Comparison of ENCODE assay signal across 13 mouse cellular contexts in the genomic region with DNA sequence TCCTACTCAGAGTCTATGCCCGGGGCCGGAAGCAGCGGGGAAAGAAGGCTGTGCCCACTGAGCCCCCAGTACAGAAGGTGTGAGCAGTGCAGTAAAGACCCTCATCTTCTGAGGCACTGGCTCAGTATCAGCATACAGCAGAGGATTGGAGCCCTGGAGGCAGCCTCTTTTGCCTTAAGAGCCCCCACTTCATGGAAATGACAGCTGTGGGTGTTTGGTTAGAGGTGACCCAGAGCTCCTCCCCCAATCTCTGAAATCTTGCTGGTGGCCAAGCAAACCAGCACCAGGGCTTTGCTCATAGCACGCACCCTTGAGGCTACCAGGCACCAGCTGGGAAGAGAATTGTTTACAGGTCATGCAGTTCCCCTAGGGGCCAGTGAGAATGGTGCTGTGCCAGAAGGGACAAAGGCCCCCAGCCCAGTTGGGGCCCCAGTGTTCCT. TPM values are rescaled to one million over a fixed set of nuclear protein-coding genes. Genes with fewer than 3 reads are reported as not detected.
DNase-seq lines count a peak whose midpoint lies in the region; ATAC-seq lines count a peak whose summit lies in the region.
"Had no signal": no experiment of that assay in that cellular context is flagged by ENCODE, and none has a peak within 500 bp of the region (broad histone marks: within the 10 kb centered on the region; RNA-seq: fewer than 3 reads in every experiment).

No protein-coding gene starts in this region.

- peak; percentile 36 for DNase-seq in hindbrain, embryonic 10.5 days (ENCODE audit: low spot score)
- DNase-seq in hindbrain, embryonic 11.5 days (ENCODE audit: low spot score), result no peak
- peak; percentile 75 for DNase-seq in ES-CJ7 (ENCODE audit: low read depth, low spot score)
- peak; percentile 62 for DNase-seq in embryo, embryonic 10 days (ENCODE audit: low spot score)
- no peak for DNase-seq in retina, embryonic 14.5 days (ENCODE audit: low spot score)
- no peak for DNase-seq in kidney, postnatal 14 days
- no peak for DNase-seq in adrenal gland, adult 8-10 months
- DNase-seq: gastrocnemius, postnatal 10 days; right cerebral cortex, postnatal 14 days; thymus, postnatal 25 days had no signal

- H3K4me1 ChIP-seq in hindbrain, embryonic 10.5 days (replicated peaks), result peaks cover 65% of the 10 kb centered on the region
- H3K4me1 ChIP-seq in hindbrain, embryonic 11.5 days (replicated peaks; ENCODE audit: control insufficient read depth, insufficient read depth, low read length), result peaks cover 7% of the 10 kb centered on the region; the same call in 1 of the 2 replicates
- peaks cover 51% of the 10 kb centered on the region for H3K4me1 ChIP-seq in limb, embryonic 15.5 days

- H3K27ac ChIP-seq in hindbrain, embryonic 10.5 days, result peak overlapping the region; percentile 53; the same call in 1 of the 2 replicates
- H3K27ac ChIP-seq in hindbrain, embryonic 11.5 days (ENCODE audit: low read depth, low read length), result no peak overlapping the region
- peak overlapping the region; percentile 38; the same call in 1 of the 2 replicates for H3K27ac ChIP-seq in limb, embryonic 15.5 days
- H3K27ac ChIP-seq: left cerebral cortex, adult 2 months had no signal

- H3K9ac ChIP-seq in hindbrain, embryonic 11.5 days (ENCODE audit: low read depth, low read length), result no peak overlapping the region
- no peak overlapping the region for H3K9ac ChIP-seq in limb, embryonic 15.5 days

- H3K4me2 ChIP-seq in hindbrain, embryonic 11.5 days (replicated peaks; ENCODE audit: low read depth, low read length), result no peak overlapping the region
- no peak overlapping the region for H3K4me2 ChIP-seq in limb, embryonic 15.5 days

- peaks cover 71% of the 10 kb centered on the region for H3K36me3 ChIP-seq in hindbrain, embryonic 10.5 days
- peaks cover 20% of the 10 kb centered on the region for H3K36me3 ChIP-seq in hindbrain, embryonic 11.5 days (ENCODE audit: control insufficient read depth, insufficient read depth, low read length)
- peaks cover 61% of the 10 kb centered on the region for H3K36me3 ChIP-seq in limb, embryonic 15.5 days

- WGBS in hindbrain, embryonic 10.5 days, result 33% methylated on average over 4 of the region's 4 CpGs
- WGBS in hindbrain, embryonic 11.5 days, result 32% methylated on average over 4 of the region's 4 CpGs
- 21% methylated on average over 4 of the region's 4 CpGs for WGBS in limb, embryonic 15.5 days

- H3K9me3 ChIP-seq in hindbrain, embryonic 10.5 days, result no peaks in the 10 kb centered on the region
- H3K9me3 ChIP-seq in hindbrain, embryonic 11.5 days (ENCODE audit: control insufficient read depth, low read length), result no peaks in the 10 kb centered on the region
- no peaks in the 10 kb centered on the region for H3K9me3 ChIP-seq in limb, embryonic 15.5 days
- H3K9me3 ChIP-seq: megakaryocyte, embryonic 14.5 days had no signal

- ATAC-seq in hindbrain, embryonic 11.5 days (ENCODE audit: low FRiP score), result no peak
- no peak for ATAC-seq in limb, embryonic 15.5 days (ENCODE audit: insufficient number of reproducible peaks, low FRiP score, low TSS enrichment, low read depth)

- peak overlapping the region; percentile 13; the same call in 1 of the 2 replicates for H3K4me3 ChIP-seq in hindbrain, embryonic 10.5 days
- no peak overlapping the region for H3K4me3 ChIP-seq in hindbrain, embryonic 11.5 days (ENCODE audit: low read depth, low read length)
- H3K4me3 ChIP-seq in limb, embryonic 15.5 days, result no peak overlapping the region
- H3K4me3 ChIP-seq: left cerebral cortex, adult 2 months; megakaryocyte, embryonic 14.5 days had no signal

- H3K27me3 ChIP-seq in hindbrain, embryonic 10.5 days (ENCODE audit: insufficient read depth, poor library complexity, severe bottlenecking), result no peaks in the 10 kb centered on the region
- H3K27me3 ChIP-seq in hindbrain, embryonic 11.5 days (ENCODE audit: control insufficient read depth, insufficient read depth, low read length), result no peaks in the 10 kb centered on the region
- H3K27me3 ChIP-seq in limb, embryonic 15.5 days, result no peaks in the 10 kb centered on the region
- H3K27me3 ChIP-seq: megakaryocyte, embryonic 14.5 days had no signal

RNA-seq across cellular contexts. Expression of gene Slc35b2, which starts 3.5 kb away (rescaled TPM):
- polyA plus RNA-seq in hindbrain, embryonic 10.5 days (2016; fragmentation: Nextera tagmentation; extraction: Ambion mirVana), result 121 TPM in 2 replicates
- polyA plus RNA-seq in hindbrain, embryonic 11.5 days (2014; fragmentation: Nextera tagmentation; extraction: Ambion mirVana), result 89.9 and 91.5 TPM in 2 replicates
- 139 and 142 TPM in 2 replicates for polyA plus RNA-seq in limb, embryonic 15.5 days (2015; fragmentation: Nextera tagmentation; extraction: Ambion mirVana)
- 10 to 100 TPM; 51.7 to 68.9 (median 61.0) TPM for total RNA-seq in adrenal gland, adult 8-10 months (2022)

RNA-seq across cellular contexts. Expression of gene Hsp90ab1, which starts 5.9 kb away (rescaled TPM):
- polyA plus RNA-seq in hindbrain, embryonic 10.5 days (2016; fragmentation: Nextera tagmentation; extraction: Ambion mirVana), result 1,585 and 2,006 TPM in 2 replicates
- 1,644 and 1,674 TPM in 2 replicates for polyA plus RNA-seq in hindbrain, embryonic 11.5 days (2014; fragmentation: Nextera tagmentation; extraction: Ambion mirVana)
- 1,467 and 1,497 TPM in 2 replicates for polyA plus RNA-seq in limb, embryonic 15.5 days (2015; fragmentation: Nextera tagmentation; extraction: Ambion mirVana)
- total RNA-seq in adrenal gland, adult 8-10 months (2022), result 1,000 to 10,000 TPM; 1,432 to 3,205 (median 1,905) TPM

RNA-seq across cellular contexts. Expression of gene Nfkbie, which starts 11.7 kb away (rescaled TPM):
- polyA plus RNA-seq in hindbrain, embryonic 10.5 days (2016; fragmentation: Nextera tagmentation; extraction: Ambion mirVana), result 8.3 and 9.7 TPM in 2 replicates
- polyA plus RNA-seq in hindbrain, embryonic 11.5 days (2014; fragmentation: Nextera tagmentation; extraction: Ambion mirVana), result 5.6 and 9.0 TPM in 2 replicates
- polyA plus RNA-seq in limb, embryonic 15.5 days (2015; fragmentation: Nextera tagmentation; extraction: Ambion mirVana), result 5.9 and 6.1 TPM in 2 replicates
- 1 to 10 TPM; 4.2 to 6.4 (median 5.6) TPM for total RNA-seq in adrenal gland, adult 8-10 months (2022)

RNA-seq across cellular contexts. Expression of gene Tmem151b, which starts 17.7 kb away (rescaled TPM):
- polyA plus RNA-seq in hindbrain, embryonic 10.5 days (2016; fragmentation: Nextera tagmentation; extraction: Ambion mirVana), result 7.2 and 10.6 TPM in 2 replicates
- 4.7 and 5.6 TPM in 2 replicates for polyA plus RNA-seq in hindbrain, embryonic 11.5 days (2014; fragmentation: Nextera tagmentation; extraction: Ambion mirVana)
- polyA plus RNA-seq in limb, embryonic 15.5 days (2015; fragmentation: Nextera tagmentation; extraction: Ambion mirVana), result 2.9 and 4.7 TPM in 2 replicates
- under 1 TPM; 0.09 to 0.17 (median 0.14) TPM for total RNA-seq in adrenal gland, adult 8-10 months (2022)

RNA-seq across cellular contexts. Expression of gene Slc29a1, which starts 32.2 kb away (rescaled TPM):
- polyA plus RNA-seq in hindbrain, embryonic 10.5 days (2016; fragmentation: Nextera tagmentation; extraction: Ambion mirVana), result 60.4 and 72.0 TPM in 2 replicates
- 48.0 and 50.8 TPM in 2 replicates for polyA plus RNA-seq in hindbrain, embryonic 11.5 days (2014; fragmentation: Nextera tagmentation; extraction: Ambion mirVana)
- 120 and 140 TPM in 2 replicates for polyA plus RNA-seq in limb, embryonic 15.5 days (2015; fragmentation: Nextera tagmentation; extraction: Ambion mirVana)
- 100 to 1,000 TPM; 145 to 174 (median 158) TPM for total RNA-seq in adrenal gland, adult 8-10 months (2022)

Comparison
In these comparisons a context has a peak if more than half of its experiments do, and no peak if none do; other contexts are left out.
1. DNase-seq: peak in hindbrain, embryonic 10.5 days (single experiment), ES-CJ7 (single experiment) and embryo, embryonic 10 days (single experiment); none in hindbrain, embryonic 11.5 days (single experiment), retina, embryonic 14.5 days (single experiment), kidney, postnatal 14 days (single experiment) and adrenal gland, adult 8-10 months (single experiment).